In genomic region chr7:72306847-72307246, GRCm38 (mm10) we compare ENCODE assay signal across 9 mouse cellular contexts. TPM values are rescaled to one million over a fixed set of nuclear protein-coding genes. Genes with fewer than 3 reads are reported as not detected.
A peak's percentile ranks its signal among the peaks of the same experiment; 100 is the strongest.
DNase-seq lines count a peak whose midpoint lies in the region; ATAC-seq and TF ChIP-seq lines count a peak whose summit lies in the region.
"Had no signal": no experiment of that assay in that cellular context is flagged by ENCODE, and none has a peak within 500 bp of the region (broad histone marks: within the 10 kb centered on the region; RNA-seq: fewer than 3 reads in every experiment).

No protein-coding gene starts in this region.

- no peak for ATAC-seq in heart, embryonic 14.5 days (ENCODE audit: insufficient number of reproducible peaks, insufficient read depth, low FRiP score, low read depth)
- 0 out of 2 replicates have a peak, but pooled peaks have one; percentile 5 for ATAC-seq in liver, embryonic 16.5 days (ENCODE audit: low read depth)

- no peak overlapping the region for H3K27ac ChIP-seq in heart, embryonic 14.5 days (replicated peaks in 1 of 2; ENCODE audit: control insufficient read depth in 1 of 2, insufficient read depth in 1 of 2, low read depth in 2 of 2, low read length in 2 of 2)
- 0 out of 2 replicates have a peak overlapping the region, but pooled peaks have one; percentile 47 for H3K27ac ChIP-seq in ES-E14 (ENCODE audit: insufficient read depth, low read depth, low read length, poor library complexity, severe bottlenecking)
- H3K27ac ChIP-seq in hindbrain, embryonic 10.5 days, result no peak overlapping the region
- H3K27ac ChIP-seq in liver, embryonic 16.5 days (ENCODE audit: low read length), result no peak overlapping the region

- H3K36me3 ChIP-seq in heart, embryonic 14.5 days (ENCODE audit: control insufficient read depth, insufficient read depth, low read length), result no peaks in the 10 kb centered on the region
- H3K36me3 ChIP-seq in ES-E14 (ENCODE audit: control insufficient read depth, insufficient read depth, low read length, poor library complexity, severe bottlenecking), result no peaks in the 10 kb centered on the region
- no peaks in the 10 kb centered on the region for H3K36me3 ChIP-seq in hindbrain, embryonic 10.5 days
- no peaks in the 10 kb centered on the region for H3K36me3 ChIP-seq in liver, embryonic 16.5 days (ENCODE audit: control insufficient read depth, insufficient read depth)

- peaks cover 5 to 7% of the 10 kb centered on the region in 2 experiments; a peak in 3 of 4 replicates for H3K4me1 ChIP-seq in heart, embryonic 14.5 days (ENCODE audit: control insufficient read depth in 2 of 2, insufficient read depth in 2 of 2, low read length in 2 of 2)
- H3K4me1 ChIP-seq in ES-E14 (ENCODE audit: control insufficient read depth in 2 of 2, insufficient read depth in 2 of 2, low read length in 2 of 2, poor library complexity in 1 of 2), result peaks cover 5 to 10% of the 10 kb centered on the region in 2 experiments; a peak in 3 of 4 replicates
- H3K4me1 ChIP-seq in hindbrain, embryonic 10.5 days (replicated peaks), result peaks cover 17% of the 10 kb centered on the region
- H3K4me1 ChIP-seq in liver, embryonic 16.5 days (ENCODE audit: control insufficient read depth, low read depth, low read length), result no peaks in the 10 kb centered on the region

- peak overlapping the region; percentile 99 for H3K4me2 ChIP-seq in heart, embryonic 14.5 days (ENCODE audit: low read length)
- peak overlapping the region; percentile 68 for H3K4me2 ChIP-seq in liver, embryonic 16.5 days (ENCODE audit: low read depth, low read length)

- 0 out of 2 replicates have a peak, but pooled peaks cover 2% of the 10 kb centered on the region for H3K27me3 ChIP-seq in heart, embryonic 14.5 days (ENCODE audit: control insufficient read depth, insufficient read depth, low read length)
- H3K27me3 ChIP-seq in hindbrain, embryonic 10.5 days (ENCODE audit: insufficient read depth, poor library complexity, severe bottlenecking), result peaks cover 30% of the 10 kb centered on the region
- no peaks in the 10 kb centered on the region for H3K27me3 ChIP-seq in liver, embryonic 16.5 days (ENCODE audit: control insufficient read depth, insufficient read depth, low read depth, low read length)

- H3K9me3 ChIP-seq in heart, embryonic 14.5 days (ENCODE audit: control insufficient read depth, low read length), result no peaks in the 10 kb centered on the region
- H3K9me3 ChIP-seq in ES-E14 (ENCODE audit: control insufficient read depth, insufficient read depth, low read depth, low read length), result no peaks in the 10 kb centered on the region
- H3K9me3 ChIP-seq in hindbrain, embryonic 10.5 days, result no peaks in the 10 kb centered on the region
- no peaks in the 10 kb centered on the region for H3K9me3 ChIP-seq in liver, embryonic 16.5 days (replicated peaks; ENCODE audit: control insufficient read depth, low read length)

- 10% methylated on average over 7 of the region's 7 CpGs for WGBS in heart, embryonic 14.5 days
- 13% methylated on average over 7 of the region's 7 CpGs for WGBS in hindbrain, embryonic 10.5 days
- 8% methylated on average over 7 of the region's 7 CpGs for WGBS in liver, embryonic 16.5 days (ENCODE audit: insufficient replicate concordance)

- H3K4me3 ChIP-seq in heart, embryonic 14.5 days (ENCODE audit: control insufficient read depth in 1 of 2, insufficient read depth in 1 of 2, low read depth in 1 of 2, low read length in 2 of 2), result peak overlapping the region; percentile 52 to 53
- peak overlapping the region; percentile 69 to 70 for H3K4me3 ChIP-seq in ES-E14 (ENCODE audit: insufficient read depth in 1 of 2, low read depth in 1 of 2, low read length in 2 of 2, poor library complexity in 1 of 2, severe bottlenecking in 1 of 2)
- peak overlapping the region; percentile 67 for H3K4me3 ChIP-seq in hindbrain, embryonic 10.5 days
- peak overlapping the region; percentile 62 for H3K4me3 ChIP-seq in liver, embryonic 16.5 days (ENCODE audit: low read depth, low read length)

- DNase-seq in heart, postnatal 25 days (ENCODE audit: low spot score), result no peak
- no peak for DNase-seq in ES-E14 (ENCODE audit: low read depth, low spot score)
- DNase-seq in hindbrain, embryonic 10.5 days (ENCODE audit: low spot score), result no peak
- no peak for DNase-seq in c-Kit-positive CD71-positive TER-119-positive erythroid progenitor cells, embryonic 14.5 days (ENCODE audit: low spot score)
- no peak for DNase-seq in adrenal gland, postnatal 14 days
- DNase-seq in ovary, postnatal 10 days (ENCODE audit: low spot score), result no peak
- DNase-seq: cerebellum, adult 9-11 months had no signal

- in situ Hi-C loops in ES-E14 (cut with MboI; ENCODE audit: low sequenced_read_pairs in 2 of 2, unreplicated experiment in 2 of 2), result no loop called here

- peak overlapping the region; percentile 61; the same call in 1 of the 2 replicates for H3K9ac ChIP-seq in heart, embryonic 14.5 days (ENCODE audit: low read length)
- peak overlapping the region; percentile 24 for H3K9ac ChIP-seq in ES-E14 (ENCODE audit: insufficient read depth, low read depth, low read length, poor library complexity, severe bottlenecking)
- no peak overlapping the region; the same call in 1 of the 2 replicates for H3K9ac ChIP-seq in liver, embryonic 16.5 days (ENCODE audit: low read depth, low read length)

- intact Hi-C loops in heart, postnatal 25 days (cut with DNase I), result no loop called here

TF ChIP-seq in ES-E14, 5 proteins besides CTCF, POLR2A, EP300 and RAD21:
- no peak for TF ChIP-seq MAFK (IDR thresholded peaks at IDR 0.05; ENCODE audit: insufficient read depth, low read depth, low read length)
- no peak for TF ChIP-seq CHD2 (IDR thresholded peaks at IDR 0.05; ENCODE audit: low read depth, low read length)
- no peak for TF ChIP-seq ZC3H11A (IDR thresholded peaks at IDR 0.05; ENCODE audit: borderline replicate concordance, low read depth, low read length)
- no peak for TF ChIP-seq ZNF384 (IDR thresholded peaks at IDR 0.05; ENCODE audit: low read depth, low read length)
- TF ChIP-seq HCFC1 (IDR thresholded peaks at IDR 0.05; ENCODE audit: borderline replicate concordance, insufficient read depth, low read length), result no peak

RNA-seq across cellular contexts. Expression of gene Mctp2, which starts 0.4 kb away (rescaled TPM):
- polyA plus RNA-seq in heart, embryonic 14.5 days (2014; fragmentation: Nextera tagmentation; extraction: Ambion mirVana), result 0.40 and 0.99 TPM in 2 replicates
- under 1 TPM; 0.44 to 0.45 TPM for total RNA-seq in heart, postnatal 25 days (2021)
- total RNA-seq in ES-E14 (2012; rRNA removed), result 6.2 and 9.0 TPM in 2 replicates
- polyA plus RNA-seq in hindbrain, embryonic 10.5 days (2016; fragmentation: Nextera tagmentation; extraction: Ambion mirVana), result 0.13 and 0.47 TPM in 2 replicates
- 0.56 and 0.61 TPM in 2 replicates for polyA plus RNA-seq in liver, embryonic 16.5 days (2015; fragmentation: Nextera tagmentation; extraction: Ambion mirVana)
- total RNA-seq in adrenal gland, postnatal 14 days (2021), result 2.1 and 3.0 TPM in 2 replicates
